Mouse (Mus musculus) thymus, postnatal 14 days (tissue): ENCODE data around the gene Prc1.
A peak's percentile ranks its signal among the peaks of the same experiment; 100 is the strongest.

Experiments
- DNase-seq: peaks from one replicate; pipeline ENCODE4 v3.0.0; 2021

Gene Prc1

DNA sequence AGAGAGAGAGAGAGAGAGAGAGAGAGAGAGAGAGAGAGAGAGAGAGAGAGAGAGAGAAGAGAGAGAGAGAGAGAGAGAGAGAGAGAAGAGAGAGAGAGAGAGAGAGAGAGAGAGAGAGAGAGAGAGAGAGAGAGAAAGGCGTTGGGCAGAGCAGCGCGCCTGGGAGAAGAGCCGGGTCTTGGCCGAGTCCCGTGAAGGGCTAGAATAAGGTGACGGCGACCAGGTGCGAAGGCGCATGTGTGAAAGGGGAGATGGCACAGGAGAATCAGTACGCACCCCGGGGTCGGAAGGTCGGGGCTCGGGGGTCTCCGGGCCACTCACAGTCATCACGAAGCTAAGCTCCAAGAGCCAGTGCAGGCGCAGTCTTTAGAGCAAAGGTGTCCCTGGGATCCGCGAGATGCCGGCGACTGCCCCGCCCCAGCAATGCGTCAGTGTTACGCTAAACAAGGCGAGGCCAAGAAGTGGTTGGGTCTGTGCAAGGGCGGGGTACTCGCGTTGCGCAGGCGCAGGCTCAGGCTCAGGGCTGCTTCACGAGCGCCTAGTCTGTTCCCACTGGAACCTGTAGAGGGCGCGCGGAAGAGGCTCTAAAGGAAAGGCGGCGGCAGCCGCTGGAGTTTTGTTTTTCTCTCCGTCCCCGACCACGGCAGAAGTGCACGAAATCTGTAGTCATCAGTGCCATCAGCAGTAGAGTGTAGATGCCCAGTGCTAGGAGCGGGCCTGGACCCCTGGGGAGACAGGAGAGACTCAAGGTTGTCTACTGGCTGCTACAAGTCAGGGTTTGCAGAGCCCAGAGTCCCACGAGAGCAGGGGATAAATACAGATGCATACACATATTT is 45.8 kb downstream of the Prc1 start:
- peak; percentile 98 for DNase-seq

DNA sequence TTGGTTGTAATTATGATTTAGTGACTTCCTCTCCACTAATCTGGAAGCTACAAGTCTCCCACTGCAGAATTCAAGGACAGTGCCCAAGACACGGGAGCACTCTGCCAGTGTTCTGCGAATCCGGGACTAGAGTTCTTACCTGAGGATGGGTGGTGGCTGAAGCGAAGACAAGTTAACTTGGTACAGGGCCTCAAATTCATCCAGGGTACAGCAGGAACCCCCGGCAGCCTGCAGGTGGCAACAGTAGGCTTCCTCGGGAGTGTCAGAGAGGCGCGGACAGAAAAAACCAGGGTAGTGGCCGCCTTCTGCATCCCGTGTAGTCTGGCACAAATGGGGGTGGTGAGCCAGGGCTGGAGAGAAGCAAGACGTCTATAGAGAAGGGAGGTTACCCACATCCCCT is 46.5 kb downstream of the Prc1 start, which contains the start of gene Unc45a:
Unc45a (minus strand) TSS at position 213 of the 400 bp plus-strand sequence.
- peak; percentile 86 for DNase-seq

DNA sequence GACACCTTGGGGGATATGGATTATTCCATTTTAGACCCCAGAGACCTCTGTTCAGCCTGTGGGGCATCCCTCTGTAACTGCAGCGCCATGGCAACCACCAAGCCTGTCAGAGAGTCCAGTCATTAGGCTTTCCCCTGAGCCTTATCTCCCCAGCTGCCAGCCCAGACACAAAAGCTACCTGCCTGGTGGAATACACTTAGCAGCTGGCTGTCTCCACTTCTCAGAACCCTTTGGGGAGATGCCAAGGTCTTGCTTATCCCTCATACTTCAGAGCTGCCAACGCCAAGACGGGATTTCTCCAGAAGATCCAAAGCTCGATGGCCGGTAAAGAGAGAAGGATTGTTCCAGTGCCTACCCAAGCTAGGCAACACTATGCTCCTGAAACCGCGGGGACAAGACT is 47.5 kb downstream of the Prc1 start:
- no peak for DNase-seq

DNA sequence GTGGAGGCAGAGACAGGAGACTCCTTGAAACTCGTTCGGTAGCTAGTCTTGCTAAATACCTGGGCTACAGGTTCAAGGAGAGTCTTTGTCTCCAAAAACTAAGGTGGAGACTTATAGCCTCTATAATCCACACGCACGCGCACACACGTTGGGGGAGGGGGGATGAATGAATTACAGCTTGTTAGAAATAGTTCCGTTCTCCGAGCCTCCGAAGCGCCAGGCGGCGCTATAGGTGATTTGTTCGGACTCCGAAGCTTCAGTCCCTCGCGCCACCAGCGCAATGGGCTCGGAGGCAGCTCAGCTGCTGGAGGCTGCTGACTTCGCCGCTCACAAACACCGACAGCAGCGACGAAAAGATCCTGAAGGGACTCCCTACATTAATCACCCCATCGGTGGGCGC is 48.6 kb downstream of the Prc1 start, which contains the start of gene Hddc3:
Hddc3 (plus strand) TSS at position 247 of the 400 bp plus-strand sequence.
- peak; percentile 97 for DNase-seq

DNA sequence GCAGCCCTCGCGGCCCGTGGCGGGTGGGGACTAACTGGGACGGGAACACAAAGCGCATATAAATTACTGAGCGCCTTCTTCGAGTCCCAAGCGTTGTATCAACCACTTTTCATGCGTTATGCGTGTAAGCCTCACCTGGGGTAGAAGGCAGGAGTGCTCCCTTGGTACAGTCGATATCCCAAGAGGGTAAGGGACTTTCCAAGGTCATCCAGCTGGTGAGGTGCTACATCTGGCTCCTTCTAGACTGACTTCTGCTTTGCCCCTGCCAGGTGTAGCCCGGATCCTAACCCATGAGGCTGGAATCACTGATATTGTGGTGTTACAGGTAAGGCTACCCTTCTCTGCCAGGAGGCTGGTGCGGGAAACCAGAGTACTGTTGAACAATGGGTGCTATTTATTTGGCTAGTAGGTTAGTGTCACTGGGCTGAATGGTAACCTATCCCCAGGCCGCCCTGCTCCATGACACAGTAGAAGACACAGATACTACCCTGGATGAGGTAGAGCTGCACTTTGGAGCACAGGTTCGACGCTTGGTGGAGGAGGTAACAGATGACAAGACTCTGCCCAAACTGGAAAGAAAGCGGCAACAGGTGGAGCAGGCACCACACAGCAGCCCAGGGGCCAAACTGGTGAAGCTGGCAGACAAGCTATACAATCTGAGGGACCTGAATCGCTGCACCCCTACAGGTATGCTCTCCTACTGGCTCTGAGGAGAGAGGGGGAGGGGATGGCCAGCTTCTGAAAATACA is 49.2 kb downstream of the Prc1 start:
- DNase-seq, result peak; percentile 27

DNA sequence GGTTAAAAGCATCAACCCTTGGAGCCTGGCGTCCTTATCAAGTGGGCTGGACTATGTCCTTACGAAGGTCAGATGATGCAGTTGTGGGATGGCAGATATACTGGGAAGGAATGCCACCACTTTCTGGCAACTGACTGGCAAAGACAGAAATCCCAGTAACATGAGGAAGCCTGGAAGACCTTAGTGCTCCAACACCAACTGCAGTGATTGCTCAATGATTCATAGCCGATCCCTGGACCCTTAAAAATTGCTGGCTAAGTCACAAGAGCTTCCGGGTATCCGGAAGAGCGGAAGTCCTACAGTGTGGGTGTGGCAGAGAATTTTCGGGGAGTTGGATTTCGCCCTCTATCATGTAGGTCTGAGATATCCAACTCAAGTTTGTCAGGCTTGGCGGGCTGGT is 51.9 kb downstream of the Prc1 start:
- DNase-seq, result no peak

DNA sequence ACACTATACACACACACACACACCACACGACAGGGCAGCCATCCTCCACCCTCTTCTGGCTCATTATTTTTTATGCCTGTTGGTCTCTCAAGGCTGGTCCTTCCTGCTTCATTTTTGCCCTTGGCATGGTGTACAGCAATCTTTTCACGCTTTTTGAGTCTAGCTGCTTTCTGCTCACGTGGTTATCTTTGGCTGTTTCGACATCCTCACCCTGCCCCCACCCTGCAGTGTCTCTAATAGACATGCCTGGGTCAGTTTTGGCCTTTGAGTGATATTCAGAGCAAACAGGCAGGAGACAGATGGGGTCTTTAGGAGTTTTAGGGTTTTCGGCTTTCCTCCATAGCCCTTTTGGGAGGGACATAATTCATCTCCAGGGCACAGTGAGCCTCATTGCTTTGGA is 52.6 kb downstream of the Prc1 start:
- DNase-seq, result no peak

DNA sequence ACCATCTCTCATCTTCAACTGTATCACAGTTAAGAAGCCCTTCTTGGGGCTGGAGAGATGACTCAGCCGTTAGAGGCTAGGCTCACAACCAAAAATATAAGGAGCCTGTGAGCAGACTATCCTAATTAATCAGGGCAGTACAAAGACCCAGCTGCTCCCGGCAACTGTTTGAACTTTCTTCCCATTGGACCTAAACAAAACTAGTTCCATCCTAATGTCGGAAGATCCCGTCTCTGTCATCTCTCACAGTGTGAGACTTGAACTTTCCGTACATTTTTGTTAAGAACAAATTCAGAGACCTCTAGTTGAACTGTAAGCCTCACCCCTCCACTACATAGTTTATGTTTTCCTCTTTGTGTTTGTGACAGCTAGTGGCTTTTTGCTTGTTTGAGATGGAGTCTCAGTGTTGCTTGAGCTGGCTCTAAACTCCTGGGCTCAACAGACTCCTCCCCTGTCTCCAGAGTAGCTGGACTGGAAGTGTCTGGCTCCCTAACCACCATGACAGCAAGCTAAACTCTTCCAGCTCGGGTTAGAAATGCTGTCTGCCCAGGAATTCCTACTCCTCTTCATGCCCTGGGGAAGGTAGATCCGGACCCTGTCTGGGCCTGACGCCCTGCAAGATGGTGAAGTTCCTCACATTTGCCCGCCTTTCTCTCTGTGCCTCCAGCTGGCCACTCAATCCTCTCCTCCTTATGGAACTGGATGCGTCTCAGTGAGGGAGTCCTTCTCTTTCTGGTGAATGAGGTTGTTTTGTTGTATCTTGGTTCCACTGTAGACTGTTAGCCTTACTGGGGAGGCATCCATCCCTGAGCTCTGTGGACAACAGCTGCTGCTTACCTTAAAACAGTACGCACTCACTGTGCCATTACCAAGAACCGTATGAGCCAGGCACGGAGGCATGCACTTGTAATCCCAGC is 53.7 kb downstream of the Prc1 start:
- no peak for DNase-seq

DNA sequence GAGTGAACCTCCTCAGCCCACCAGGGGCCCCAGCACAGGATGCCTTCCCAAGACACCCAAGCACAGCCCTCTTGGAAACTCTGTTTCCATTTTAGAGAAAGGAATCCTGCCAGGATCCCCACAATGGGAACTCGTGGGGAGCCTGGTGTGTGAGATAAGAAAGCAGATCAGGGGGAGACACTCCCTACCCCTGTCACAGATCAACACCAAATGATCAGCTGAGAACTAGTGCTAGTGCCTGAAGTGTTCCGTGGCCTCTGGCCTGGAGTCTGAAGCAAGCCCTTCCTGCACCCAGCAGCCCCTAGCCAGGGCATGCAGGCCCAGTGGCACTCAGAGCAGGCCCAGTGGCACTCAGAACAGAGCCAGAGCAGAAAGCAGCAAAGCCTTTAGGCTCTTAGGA is 56.6 kb downstream of the Prc1 start:
- no peak for DNase-seq

DNA sequence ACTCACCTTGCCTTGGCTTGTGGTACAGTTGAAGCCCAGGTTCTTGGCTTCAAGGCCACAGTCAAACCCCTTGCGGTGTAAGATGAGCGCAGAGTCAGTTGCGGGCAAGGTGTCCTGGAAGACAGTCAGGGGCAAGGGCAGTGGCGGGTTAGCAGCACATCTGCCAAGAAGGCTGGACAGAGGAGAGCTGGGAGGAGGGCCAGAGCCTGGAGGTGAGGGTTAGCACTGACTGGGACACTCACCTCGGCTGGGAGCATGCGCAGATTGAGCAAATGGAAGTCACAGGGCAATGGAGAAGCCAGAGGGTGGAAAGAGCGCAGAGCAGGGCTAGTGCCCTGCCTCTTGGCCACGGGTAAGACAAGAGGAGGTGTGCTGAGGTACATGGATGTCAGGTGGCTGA is 58.7 kb downstream of the Prc1 start:
- DNase-seq, result no peak

DNA sequence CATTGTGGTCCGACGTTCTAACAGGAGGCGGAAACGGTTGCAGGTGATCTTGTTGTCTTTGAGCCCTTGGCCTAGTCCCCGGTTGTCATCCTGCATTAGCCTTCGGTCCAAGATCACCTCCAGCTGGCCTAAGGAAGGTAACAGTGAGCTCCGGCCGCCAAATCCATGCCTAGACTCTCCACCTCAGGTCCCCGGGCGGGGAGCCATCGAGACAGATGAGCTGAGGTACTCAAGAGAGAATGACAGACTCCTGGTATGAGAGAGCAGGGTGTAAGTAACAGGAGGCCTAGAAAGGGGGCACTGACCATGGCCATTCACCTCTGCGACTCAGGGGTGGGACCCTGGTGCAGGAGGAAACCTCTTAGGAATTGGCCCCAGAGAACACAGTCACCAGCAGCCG is 62.1 kb downstream of the Prc1 start:
- DNase-seq, result no peak

DNA sequence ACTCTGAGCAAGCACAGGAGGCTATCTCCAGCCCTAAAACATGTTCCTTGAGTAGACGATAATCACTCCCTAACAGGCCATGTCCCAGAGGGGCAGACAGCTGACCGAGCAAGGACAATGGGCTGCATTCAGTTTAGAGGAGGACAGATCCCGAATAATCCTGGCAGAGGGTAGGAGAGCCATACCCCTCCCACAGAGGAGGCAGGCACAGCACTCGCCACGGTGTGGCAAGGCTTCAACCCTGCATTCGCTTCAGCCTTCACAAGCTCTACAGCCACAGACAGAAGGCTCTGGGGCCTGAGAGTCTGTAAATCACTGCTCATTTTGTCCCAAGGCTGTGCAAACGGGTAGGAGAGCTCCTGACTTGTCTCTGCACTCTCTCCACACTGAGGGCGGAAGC is 62.9 kb downstream of the Prc1 start:
- no peak for DNase-seq

DNA sequence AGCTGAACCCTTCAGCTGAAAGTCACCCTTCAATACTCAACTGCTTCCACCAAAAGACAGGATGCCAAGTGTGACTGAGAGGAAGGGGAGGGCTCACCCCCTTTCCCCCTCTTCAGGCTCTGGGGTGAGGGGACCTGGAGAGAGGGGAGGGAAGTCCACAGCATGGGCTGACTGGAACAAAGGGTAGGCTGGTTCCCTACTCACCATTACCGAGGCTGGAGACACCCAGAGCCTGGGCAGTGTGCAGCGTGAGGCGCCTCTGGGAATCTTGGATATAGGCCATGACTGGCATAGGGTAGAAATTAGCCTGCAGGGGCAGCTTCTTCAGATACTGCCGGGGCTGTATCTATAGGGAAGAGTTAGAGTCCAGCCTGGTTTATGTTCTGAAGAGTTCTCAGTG is 63.8 kb downstream of the Prc1 start:
- DNase-seq, result no peak

DNA sequence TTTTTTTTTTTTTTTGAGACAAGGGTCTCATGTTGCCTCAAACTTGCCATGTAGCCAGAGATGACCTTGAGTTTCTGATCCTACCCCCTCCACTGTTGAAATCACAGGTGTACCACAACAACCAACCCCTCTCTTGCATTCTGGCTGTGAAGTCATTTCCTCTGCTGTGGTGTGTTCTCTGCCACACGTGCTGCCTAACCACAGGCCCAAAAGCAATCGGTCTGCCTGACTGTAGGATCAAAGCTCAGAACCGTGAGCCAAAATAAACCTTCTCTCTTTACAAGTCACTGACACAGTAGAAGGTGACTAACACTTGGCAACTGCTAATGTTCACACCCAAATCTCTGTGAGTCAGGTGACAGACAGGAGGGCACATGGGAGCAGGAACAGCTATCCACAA is 66.2 kb downstream of the Prc1 start:
- DNase-seq, result no peak

DNA sequence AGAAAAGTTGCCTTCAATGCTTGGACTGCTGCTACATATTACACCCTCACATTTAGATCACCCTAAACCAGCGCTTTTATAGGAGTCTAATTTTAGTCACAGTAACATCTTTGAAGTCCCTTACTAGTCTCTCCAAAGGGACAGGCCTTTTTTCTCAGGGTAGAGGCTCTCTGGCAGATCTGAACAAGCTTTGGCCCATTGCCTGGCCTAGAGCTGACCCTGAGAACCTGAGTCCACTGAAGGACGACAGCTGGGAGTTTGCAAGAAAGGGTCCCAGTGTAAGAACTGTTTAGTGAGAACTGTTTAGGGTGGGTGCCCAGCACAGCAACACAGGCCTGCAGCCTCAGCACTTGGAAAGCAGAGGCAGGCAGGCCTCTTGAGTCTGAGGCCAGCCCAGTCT is 71.5 kb downstream of the Prc1 start:
- DNase-seq, result no peak
